Mouse (Mus musculus): ENCODE measurements around the gene Slc28a1.

GRCm38 (mm10) chr7:81149759-81150158 is 35.2 kb downstream of the Slc28a1 start:
- TF ChIP-seq CTCF (IDR thresholded peaks at IDR 0.05) (no peak), EP300 (IDR thresholded peaks at IDR 0.05) (no peak)
